Mouse (Mus musculus) Muller cell, postnatal 12 days (primary cell): ENCODE measurements around the gene Fgfr2.

ENCODE experiments used
- DNase-seq: peaks from one replicate; pipeline ENCODE4 v3.0.0-alpha.2; 2015; ENCODE audit errors: inconsistent ontology term

Fgfr2 gene

GRCm38 (mm10) chr7:132509110-132509509 lies 614.0 kb downstream of the Fgfr2 start:
- DNase-seq = no peak

DNA sequence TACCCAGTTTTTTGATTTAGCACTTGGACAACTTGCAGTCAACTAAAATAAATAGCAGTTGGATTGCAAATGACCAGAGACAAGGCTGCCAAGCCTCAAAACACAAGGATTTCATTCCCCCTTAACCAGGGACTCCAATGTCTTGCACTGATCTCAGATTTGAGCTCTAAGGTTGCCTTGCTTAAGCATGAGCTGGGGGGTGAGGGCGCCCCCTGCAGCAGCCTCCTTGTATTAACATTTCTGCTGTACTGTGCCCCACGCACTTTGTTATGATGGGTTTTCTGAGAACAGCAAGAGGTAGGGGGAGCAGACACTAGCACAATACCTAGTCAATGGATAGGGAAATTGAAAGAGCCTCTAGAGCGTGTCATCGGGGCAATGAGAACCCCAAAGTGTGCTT lies 615.8 kb downstream of the Fgfr2 start:
- DNase-seq = no peak

- no peak for DNase-seq
These were observed 616.9 kb downstream of the Fgfr2 start for GRCm38 (mm10) chr7:132506226-132506625.

GRCm38 (mm10) chr7:132502445-132502844 lies 620.7 kb downstream of the Fgfr2 start:
- peak; percentile 3 for DNase-seq

GRCm38 (mm10) chr7:132497142-132497541 lies 626.0 kb downstream of the Fgfr2 start:
- DNase-seq = no peak

DNA sequence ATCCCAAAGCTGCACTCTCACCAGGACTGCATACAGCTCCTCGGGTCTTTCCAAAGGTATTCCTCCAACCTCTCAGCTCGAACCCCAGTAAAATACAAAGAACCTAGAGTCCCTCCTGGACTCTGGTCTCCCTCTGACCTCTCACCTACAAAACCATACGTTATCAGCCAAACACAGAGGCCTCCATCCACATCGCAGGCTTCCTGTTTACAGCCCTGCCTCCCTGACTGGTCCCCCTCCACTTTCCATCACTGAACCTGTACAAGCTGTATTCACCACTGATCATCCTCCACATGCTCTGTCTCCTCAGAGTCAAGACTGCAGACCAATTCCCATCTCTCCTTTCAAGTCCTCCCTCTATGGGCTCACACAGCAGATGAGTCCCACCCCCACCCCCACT lies 628.9 kb downstream of the Fgfr2 start:
- no peak for DNase-seq

DNA sequence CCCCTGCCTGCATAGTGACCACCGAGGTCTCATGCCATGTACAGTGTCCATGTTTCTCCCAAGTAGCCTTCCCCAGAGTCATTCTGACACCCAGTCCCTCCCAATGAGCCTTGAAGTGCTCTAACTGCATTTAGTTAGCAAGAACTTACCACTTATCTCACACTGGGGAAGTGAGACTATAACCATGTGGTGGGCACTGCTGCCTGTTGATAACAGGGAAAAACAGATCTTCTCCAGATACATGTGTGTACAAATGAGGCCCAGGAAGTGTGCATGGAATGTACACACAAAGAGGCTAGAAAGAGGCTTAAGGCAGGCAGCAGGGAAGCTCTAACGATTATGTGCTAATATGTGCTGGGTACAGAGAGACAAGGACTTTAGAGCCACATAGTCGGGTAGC lies 629.5 kb downstream of the Fgfr2 start:
- no peak for DNase-seq

- no peak for DNase-seq
These were observed 631.2 kb downstream of the Fgfr2 start for GRCm38 (mm10) chr7:132491902-132492301.

- DNase-seq = no peak
These were observed 635.8 kb downstream of the Fgfr2 start for GRCm38 (mm10) chr7:132487361-132487760.

DNA sequence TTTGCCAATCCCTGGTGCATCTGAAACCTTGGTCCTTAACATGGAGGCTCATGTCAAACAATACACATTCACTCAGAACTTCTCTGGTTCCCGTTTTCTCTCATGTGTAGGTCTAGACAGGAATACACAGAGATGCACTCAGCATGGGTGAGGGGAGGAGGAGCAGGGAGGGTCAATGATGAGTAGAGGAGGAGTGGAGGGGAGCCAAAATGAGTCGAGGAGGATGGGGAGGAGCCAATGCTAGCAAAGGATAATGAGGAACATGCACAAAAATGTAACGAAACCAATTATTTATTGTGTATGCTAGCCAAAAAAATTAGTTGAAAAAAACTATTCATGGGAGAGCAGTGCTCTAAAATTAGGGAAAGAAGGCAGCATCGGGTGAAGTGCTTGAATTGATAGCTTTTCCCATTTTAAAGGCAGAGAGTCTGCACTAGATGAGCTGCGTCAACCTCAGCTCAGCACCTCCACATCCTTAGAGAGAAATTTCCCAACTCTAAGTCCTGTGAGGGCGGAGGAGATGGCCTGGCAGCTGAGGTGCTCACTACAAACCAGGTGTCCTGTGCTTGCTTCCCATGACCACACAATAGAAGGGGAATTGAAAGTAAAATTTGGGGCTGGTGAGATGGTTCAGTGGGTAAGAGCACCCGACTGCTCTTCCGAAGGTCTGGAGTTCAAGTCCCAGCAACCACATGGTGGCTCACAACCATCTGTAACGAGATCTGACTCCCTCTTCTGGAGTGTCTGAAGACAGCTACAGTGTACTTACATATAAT lies 636.6 kb downstream of the Fgfr2 start:
- no peak for DNase-seq

- DNase-seq = no peak
These were observed 638.7 kb downstream of the Fgfr2 start for GRCm38 (mm10) chr7:132484424-132484823.

GRCm38 (mm10) chr7:132480696-132481306 lies 642.3 kb downstream of the Fgfr2 start:
- no peak for DNase-seq

- DNase-seq = no peak
These were observed 644.8 kb downstream of the Fgfr2 start for GRCm38 (mm10) chr7:132478295-132478809.

GRCm38 (mm10) chr7:132477753-132478152 lies 645.4 kb downstream of the Fgfr2 start:
- no peak for DNase-seq

- no peak for DNase-seq
These were observed 646.7 kb downstream of the Fgfr2 start for GRCm38 (mm10) chr7:132476491-132476890.

DNA sequence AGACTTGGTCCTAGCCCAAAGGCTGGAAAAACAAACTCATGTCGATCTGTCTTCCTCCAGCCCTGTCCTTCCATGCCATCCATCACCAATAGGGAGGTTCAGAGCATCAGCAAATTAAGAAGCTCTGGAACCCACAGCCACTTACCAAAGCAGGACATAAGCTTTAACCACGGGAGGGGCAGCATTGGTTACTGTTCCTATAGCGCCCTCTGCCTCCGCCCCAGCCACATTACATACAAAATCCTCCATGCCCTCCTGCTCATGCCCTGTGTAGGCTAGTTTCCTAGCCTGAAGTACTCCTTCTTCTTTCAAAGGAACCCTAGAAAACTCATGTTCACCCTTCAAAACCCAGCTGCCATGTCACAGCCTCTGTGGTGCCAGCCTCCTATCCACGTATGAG lies 648.1 kb downstream of the Fgfr2 start:
- DNase-seq = peak; percentile 43

- peak; percentile 36 for DNase-seq
These were observed 651.8 kb downstream of the Fgfr2 start for GRCm38 (mm10) chr7:132471327-132471726.

- DNase-seq = no peak
These were observed 654.8 kb downstream of the Fgfr2 start for GRCm38 (mm10) chr7:132468391-132468790.

- no peak for DNase-seq
These were observed 657.3 kb downstream of the Fgfr2 start for GRCm38 (mm10) chr7:132465897-132466296.

- DNase-seq = no peak
These were observed 658.3 kb downstream of the Fgfr2 start for GRCm38 (mm10) chr7:132464894-132465293.

GRCm38 (mm10) chr7:132458493-132458892 lies 664.7 kb downstream of the Fgfr2 start:
- DNase-seq = no peak

- DNase-seq = peak; percentile 68
These were observed 668.0 kb downstream of the Fgfr2 start for GRCm38 (mm10) chr7:132455071-132455720.
